Mouse (Mus musculus) cortical plate, adult 2 months (tissue): ENCODE results near the gene Isg20. TPM values are rescaled to one million over a fixed set of nuclear protein-coding genes. Genes with fewer than 3 reads are reported as not detected.

Experiments used
- H3K27ac ChIP-seq: fragments of 200-500 bp; 2 replicates; pipeline ENCODE4 v1.5.1; 2012; ENCODE audit warnings: low read length, control low read depth, inconsistent platforms; ENCODE audit not compliant: insufficient read depth
- H3K4me1 ChIP-seq: fragments of 200-500 bp; 2 replicates; pipeline ENCODE4 v1.6.1; 2011; ENCODE audit warnings: low read length; ENCODE audit not compliant: control insufficient read depth, insufficient read depth
- H3K4me3 ChIP-seq: fragments of 200-500 bp; 2 replicates; pipeline ENCODE4 v1.5.1; 2011; ENCODE audit warnings: mild to moderate bottlenecking, low read length, control low read depth; ENCODE audit not compliant: insufficient read depth
- CTCF ChIP-seq: fragments of 200-500 bp; IDR thresholded peaks from 2 replicates; pipeline ENCODE4 v1.5.1; 2011; ENCODE audit warnings: mild to moderate bottlenecking, control low read depth, low read length; ENCODE audit not compliant: insufficient read depth; ENCODE audit errors: extremely low read depth
- POLR2A ChIP-seq: fragments of 200-500 bp; IDR thresholded peaks from 2 replicates; pipeline ENCODE4 v1.6.1; 2011; ENCODE audit warnings: mild to moderate bottlenecking, low read length, control low read depth; ENCODE audit not compliant: insufficient read depth; ENCODE audit errors: extremely low read depth
- polyA plus RNA-seq: library from polyadenylated mRNA; depleted of rRNA; stranded (reverse); fragments of >200 nt; gene quantifications from 2 replicates; pipeline ENCODE4 v1.2.3, GENCODE M21; 2012

Gene Isg20
- polyA plus RNA-seq, 1 experiment: 2.9 TPM

GRCm38 (mm10) chr7:78914896-78915510 is 1.8 kb downstream of the Isg20 start:
- Histone ChIP-seq H3K27ac (no peak overlapping the region), H3K4me3 (no peak overlapping the region), H3K4me1 (no peaks in the 10 kb centered on the region)
- TF ChIP-seq CTCF (no peak), POLR2A (no peak)

- Histone ChIP-seq H3K4me1 (no peaks in the 10 kb centered on the region), H3K4me3 (no peak overlapping the region), H3K27ac (no peak overlapping the region)
- TF ChIP-seq POLR2A (no peak), CTCF (no peak)
Measured at GRCm38 (mm10) chr7:78918686-78919085, 5.5 kb downstream of the Isg20 start.

- H3K27ac ChIP-seq: no peak overlapping the region
- no peak overlapping the region for H3K4me3 ChIP-seq
- TF ChIP-seq CTCF (no peak), POLR2A (no peak)
- H3K4me1 ChIP-seq: no peaks in the 10 kb centered on the region
Measured at GRCm38 (mm10) chr7:78922506-78922905, 9.3 kb downstream of the Isg20 start.

GRCm38 (mm10) chr7:78924300-78924699 is 11.1 kb downstream of the Isg20 start:
- TF ChIP-seq CTCF (peak; percentile 95), POLR2A (no peak)
- Histone ChIP-seq H3K27ac (no peak overlapping the region), H3K4me1 (no peaks in the 10 kb centered on the region), H3K4me3 (no peak overlapping the region)

- no peak for TF ChIP-seq CTCF
- no peak for TF ChIP-seq POLR2A
- Histone ChIP-seq H3K4me3 (no peak overlapping the region), H3K4me1 (no peaks in the 10 kb centered on the region), H3K27ac (no peak overlapping the region)
Measured at GRCm38 (mm10) chr7:78924796-78925195, 11.6 kb downstream of the Isg20 start.

- H3K4me3 ChIP-seq: no peak overlapping the region
- TF ChIP-seq POLR2A (no peak), CTCF (no peak)
- H3K4me1 ChIP-seq: no peaks in the 10 kb centered on the region
- H3K27ac ChIP-seq: no peak overlapping the region
Measured at GRCm38 (mm10) chr7:78925680-78926079, 12.5 kb downstream of the Isg20 start.

GRCm38 (mm10) chr7:78926156-78926555 is 12.9 kb downstream of the Isg20 start:
- no peak overlapping the region for H3K4me3 ChIP-seq
- TF ChIP-seq CTCF (no peak), POLR2A (no peak)
- H3K27ac ChIP-seq: no peak overlapping the region
- no peaks in the 10 kb centered on the region for H3K4me1 ChIP-seq

GRCm38 (mm10) chr7:78927266-78927665 is 14.0 kb downstream of the Isg20 start:
- no peaks in the 10 kb centered on the region for H3K4me1 ChIP-seq
- no peak for TF ChIP-seq CTCF
- no peak for TF ChIP-seq POLR2A
- no peak overlapping the region for H3K4me3 ChIP-seq
- no peak overlapping the region for H3K27ac ChIP-seq

- TF ChIP-seq POLR2A (no peak), CTCF (no peak)
- no peak overlapping the region for H3K27ac ChIP-seq
- no peaks in the 10 kb centered on the region for H3K4me1 ChIP-seq
- H3K4me3 ChIP-seq: no peak overlapping the region
Measured at GRCm38 (mm10) chr7:78938957-78939602, 25.9 kb downstream of the Isg20 start.

- no peak overlapping the region for H3K4me3 ChIP-seq
- TF ChIP-seq CTCF: no peak
- no peak for TF ChIP-seq POLR2A
- no peaks in the 10 kb centered on the region for H3K4me1 ChIP-seq
- H3K27ac ChIP-seq: no peak overlapping the region
Measured at GRCm38 (mm10) chr7:78940971-78941370, 27.7 kb downstream of the Isg20 start.
